Mouse (Mus musculus): ENCODE measurements at regions not wholly inside any gene's neighbourhood (a gene's known extent, or its start where the extent isn't known, plus 50 kb on each side); places are given as distances from the start of the nearest gene placed in this dataset.

DNA sequence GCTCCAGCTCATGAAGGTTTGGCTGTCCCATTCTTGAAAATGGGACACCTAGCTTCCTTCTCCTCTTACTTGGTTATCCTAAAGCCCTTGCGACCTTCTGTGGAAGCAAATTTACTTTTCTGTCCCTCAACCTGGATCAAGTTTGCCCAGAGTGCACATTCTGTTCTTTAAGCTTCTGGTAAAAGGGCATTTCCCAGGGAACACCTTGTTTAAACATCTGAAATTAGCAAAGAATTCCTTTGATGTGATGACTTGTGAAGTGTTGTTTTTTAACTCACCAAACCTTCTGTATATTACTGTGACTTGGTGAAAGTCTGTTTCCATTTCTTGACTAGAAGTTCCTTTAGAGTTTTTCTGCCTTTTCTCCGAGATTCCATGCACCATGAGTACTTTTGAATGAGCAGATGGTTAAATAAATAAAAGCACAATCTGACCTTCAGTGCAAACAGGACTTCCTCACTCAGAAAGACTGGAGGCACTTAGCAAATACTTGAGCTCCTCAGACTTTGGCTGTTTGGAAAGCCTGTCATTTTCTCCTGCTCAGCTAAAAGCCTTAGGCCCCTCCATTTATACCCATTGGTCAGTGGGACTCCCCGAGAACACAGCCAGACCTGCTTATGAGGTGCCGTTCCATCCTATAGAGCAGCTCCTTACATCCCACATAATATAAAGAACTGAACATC lies 69.3 kb upstream of the Rprm start:
- DNase-seq (ENCODE audit: low spot score in 2 of 2), result no peak

- DNase-seq (ENCODE audit: low spot score in 2 of 2), result no peak
These were observed 73.6 kb upstream of the Rprm start for GRCm38 (mm10) chr2:54158689-54159630.

- no peak for DNase-seq (ENCODE audit: low spot score in 2 of 2)
These were observed 92.2 kb upstream of the Rprm start for GRCm38 (mm10) chr2:54177549-54177948.

- no peak for DNase-seq (ENCODE audit: low spot score in 2 of 2)
These were observed 105.5 kb upstream of the Rprm start for GRCm38 (mm10) chr2:54190828-54191227.

DNA sequence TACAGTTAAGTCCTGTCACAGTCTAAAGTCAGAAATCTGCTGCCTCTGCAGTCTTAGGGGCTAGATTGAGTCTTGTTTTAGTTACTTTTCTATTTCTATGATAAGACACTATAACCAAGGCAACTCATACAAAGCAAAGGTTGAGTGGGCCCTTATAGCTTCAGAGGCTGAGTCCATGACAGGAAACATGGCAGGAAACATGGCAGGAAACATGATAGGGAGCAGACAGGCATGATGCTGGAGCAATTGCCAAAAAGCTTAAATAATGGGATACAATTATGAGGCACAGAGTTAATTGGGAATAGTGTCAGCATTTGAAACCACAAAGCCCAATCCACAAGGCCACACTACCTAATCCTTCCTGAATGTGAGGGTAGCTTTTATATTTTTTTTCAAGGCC lies 113.0 kb upstream of the Rprm start:
- DNase-seq (ENCODE audit: low spot score in 2 of 2), result no peak

DNA sequence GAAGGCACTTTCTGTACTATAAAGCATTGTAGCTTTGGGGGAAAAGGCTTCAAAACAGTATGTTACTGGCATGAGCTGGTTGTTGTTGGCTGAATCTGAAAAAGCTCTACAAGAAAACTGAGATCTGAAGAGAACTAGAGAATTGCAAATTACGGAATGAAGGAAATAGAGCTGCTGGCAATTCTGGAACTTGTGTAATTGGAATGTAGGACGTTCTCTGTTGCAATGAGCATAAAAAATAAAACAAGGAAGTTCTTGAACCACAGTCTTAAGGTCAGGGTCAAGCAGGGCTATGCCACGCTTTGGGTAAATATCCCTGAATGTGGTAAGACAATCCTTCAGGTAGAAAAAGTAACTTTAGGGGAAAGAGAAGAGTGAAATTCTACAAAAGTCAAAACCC lies 130.2 kb upstream of the Rprm start:
- DNase-seq (ENCODE audit: low spot score in 2 of 2), result no peak

DNA sequence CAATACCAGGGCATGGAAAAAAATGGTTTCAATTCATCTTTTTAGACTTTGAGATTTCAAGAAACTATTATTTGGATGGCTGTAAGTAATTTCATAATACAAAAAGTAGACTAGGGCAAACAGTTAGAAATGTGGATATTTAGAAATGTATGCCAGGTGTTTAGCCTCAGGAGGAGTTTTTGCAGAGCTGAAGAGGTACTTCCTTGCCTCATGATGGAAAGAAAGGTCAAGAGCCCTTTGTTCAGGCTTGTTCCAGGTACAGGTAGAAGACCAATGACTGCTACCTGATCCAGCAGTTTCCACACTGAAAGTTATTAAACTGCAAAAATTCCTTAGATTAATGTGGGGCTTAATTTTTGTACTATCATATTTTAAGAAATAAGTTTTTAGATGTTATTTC lies 143.3 kb upstream of the Rprm start:
- DNase-seq (ENCODE audit: low spot score in 2 of 2), result no peak

DNA sequence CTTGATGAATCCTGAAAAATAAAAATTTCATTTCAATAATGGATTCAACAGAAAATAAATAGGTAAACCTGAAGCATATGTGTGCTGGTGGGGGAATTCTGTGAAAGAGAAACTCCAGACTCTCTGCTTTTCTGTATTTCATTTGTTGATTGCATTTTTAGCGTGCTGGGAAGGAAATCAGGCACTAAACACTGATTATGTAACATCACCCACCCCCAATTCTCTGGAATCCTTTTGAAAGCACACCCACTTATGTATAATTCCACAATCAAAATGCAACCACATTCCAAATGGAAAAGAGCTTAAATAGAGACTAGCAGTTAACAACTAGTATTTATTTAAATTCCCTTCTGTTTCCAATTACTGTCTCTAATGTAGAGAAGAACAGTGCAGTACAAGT lies 143.7 kb upstream of the Rprm start:
- DNase-seq (ENCODE audit: low spot score in 2 of 2), result no peak

- no peak for DNase-seq (ENCODE audit: low spot score in 2 of 2)
These were observed 151.4 kb upstream of the Rprm start for GRCm38 (mm10) chr2:54236760-54237159.

DNA sequence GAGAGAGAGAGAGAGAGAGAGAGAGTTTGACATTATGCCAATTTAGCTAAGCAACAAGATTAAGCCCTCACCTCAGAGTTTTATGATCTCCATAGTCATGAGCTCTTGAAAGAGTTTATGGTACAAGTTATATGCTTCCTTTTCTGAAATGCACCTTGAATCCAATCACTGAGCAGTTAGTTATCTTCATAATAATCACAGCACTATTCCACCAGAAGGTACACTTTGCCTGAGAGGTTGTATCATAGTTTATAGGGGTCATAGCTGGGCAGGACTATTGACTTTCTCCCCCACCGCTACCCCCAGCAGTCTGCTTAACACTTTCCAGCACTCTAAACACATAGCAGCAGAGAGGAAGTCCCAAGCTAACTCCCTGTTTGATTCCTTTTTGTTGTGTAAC lies 151.8 kb upstream of the Rprm start:
- DNase-seq (ENCODE audit: low spot score in 2 of 2), result no peak

DNA sequence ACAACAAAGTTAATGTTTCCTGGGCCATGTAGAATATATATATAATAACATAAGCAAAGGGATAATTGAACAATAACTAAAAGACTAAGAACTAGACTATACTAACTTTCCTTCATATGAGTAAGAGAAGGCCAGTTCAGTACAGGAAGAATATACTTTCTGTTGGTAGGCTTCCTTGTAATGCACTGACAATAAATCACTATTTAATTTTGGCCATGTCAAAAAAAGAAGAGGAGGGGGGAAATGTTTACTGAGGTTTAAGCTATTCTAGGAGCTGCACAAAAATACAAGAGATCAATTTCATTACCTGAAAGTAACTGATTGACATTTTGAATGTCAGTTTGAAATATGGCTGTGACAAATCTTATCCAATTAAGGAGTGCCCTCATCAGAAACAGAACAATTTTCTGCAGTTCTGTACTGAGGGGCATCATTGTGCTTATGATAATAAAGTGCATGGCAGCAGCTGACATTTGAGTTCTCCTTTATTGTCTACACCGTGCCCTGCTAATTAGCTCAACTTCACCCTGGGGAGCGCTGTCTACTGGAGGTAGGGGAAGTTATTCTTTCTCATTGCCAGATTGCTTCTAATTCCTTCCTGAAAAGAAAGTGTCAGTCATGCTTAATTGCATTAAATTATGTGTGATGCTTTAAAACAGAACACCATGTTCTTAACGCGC lies 171.2 kb upstream of the Galnt13 start:
- no peak for DNase-seq (ENCODE audit: low spot score in 2 of 2)

DNA sequence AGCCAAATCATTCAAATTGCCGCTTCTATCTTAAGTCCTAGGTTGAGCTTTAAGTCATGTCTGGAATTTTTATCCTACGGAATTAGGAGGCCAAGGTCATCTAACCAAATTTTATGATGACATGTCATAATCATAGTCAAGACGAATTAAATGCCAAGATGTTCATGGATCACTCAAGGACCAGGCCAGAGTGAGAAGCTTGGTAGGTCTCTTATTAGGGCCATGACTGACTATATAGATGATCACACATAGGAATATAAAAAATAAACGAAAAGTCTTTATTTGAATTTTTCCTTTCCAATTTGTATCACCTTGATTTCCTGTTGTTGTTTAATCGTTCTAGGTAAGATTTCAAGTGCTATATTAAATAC lies 170.7 kb upstream of the Galnt13 start:
- no peak for DNase-seq (ENCODE audit: low spot score in 2 of 2)

- DNase-seq (ENCODE audit: low spot score in 2 of 2), result no peak
These were observed 154.2 kb upstream of the Galnt13 start for GRCm38 (mm10) chr2:54281966-54282365.

GRCm38 (mm10) chr2:54283876-54284275 lies 152.2 kb upstream of the Galnt13 start:
- no peak for DNase-seq (ENCODE audit: low spot score in 2 of 2)

- no peak for DNase-seq (ENCODE audit: low spot score in 2 of 2)
These were observed 130.6 kb upstream of the Galnt13 start for GRCm38 (mm10) chr2:54305473-54305872.

GRCm38 (mm10) chr2:54318559-54318958 lies 117.6 kb upstream of the Galnt13 start:
- no peak for DNase-seq (ENCODE audit: low spot score in 2 of 2)

DNA sequence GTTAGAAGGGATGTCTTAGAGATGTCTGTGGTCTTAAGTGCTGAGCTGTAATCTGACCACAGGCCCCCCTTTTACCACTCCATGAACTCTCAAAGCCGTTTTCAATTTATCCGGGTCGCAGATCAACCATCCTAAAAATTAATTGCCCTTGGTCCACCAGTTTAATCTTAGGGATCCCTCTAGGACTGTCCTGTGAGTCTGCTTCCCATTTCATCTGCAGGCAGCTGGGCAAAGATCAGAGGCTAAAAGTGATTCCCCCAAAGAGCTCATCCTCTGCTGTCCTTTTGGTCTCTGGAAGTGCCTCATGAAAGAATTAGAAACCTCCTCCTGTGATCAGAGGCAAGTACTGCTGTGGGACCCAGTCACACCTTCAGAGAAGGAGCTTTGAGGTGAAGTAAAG lies 69.2 kb upstream of the Galnt13 start:
- DNase-seq (ENCODE audit: low spot score in 2 of 2), result no peak

DNA sequence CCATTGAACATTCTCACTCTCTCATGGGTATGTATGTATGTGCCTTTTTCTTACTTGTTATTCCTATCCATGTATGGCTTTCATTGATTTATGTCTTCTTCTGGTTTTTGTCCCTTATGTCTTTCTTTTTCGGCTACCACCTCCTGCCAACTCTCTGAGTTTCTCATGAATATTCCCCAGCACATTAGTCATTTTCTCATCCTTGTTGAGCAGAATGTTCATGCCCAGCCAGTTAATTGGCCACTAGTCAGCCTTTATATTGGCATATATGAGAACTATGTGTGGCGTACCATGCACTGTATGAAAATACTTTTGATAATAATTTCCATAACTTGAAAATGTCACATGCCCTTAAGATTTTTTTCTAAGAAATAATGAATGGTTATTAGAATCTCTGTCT lies 56.8 kb upstream of the Galnt13 start:
- peak in 1 of 2 experiments; percentile 4 for DNase-seq (ENCODE audit: low spot score in 2 of 2)
